Mouse (Mus musculus) megakaryocyte, embryonic 14.5 days (primary cell): ENCODE measurements around the gene Raet1e. TPM values are rescaled to one million over a fixed set of nuclear protein-coding genes. Genes with fewer than 3 reads are reported as not detected.
"Not testable (repeated sequence)": the region's sequence is repeated elsewhere in the genome, so short reads cannot be mapped to it uniquely, and the experiment has no call there.

ENCODE experiments used
- H3K27me3 ChIP-seq: replicated peaks from 2 replicates; pipeline ENCODE3; 2012; ENCODE audit warnings: inconsistent platforms
- H3K36me3 ChIP-seq: replicated peaks from 2 replicates; pipeline ENCODE3; 2012; ENCODE audit warnings: low read length, inconsistent platforms, mixed read lengths
- H3K4me1 ChIP-seq: 2 replicates; pipeline ENCODE4 v1.6.1; 2012; ENCODE audit warnings: inconsistent platforms
- H3K4me3 ChIP-seq: replicated peaks from 2 replicates; pipeline ENCODE3; 2012; ENCODE audit warnings: moderate library complexity, mild to moderate bottlenecking, inconsistent platforms
- H3K9me3 ChIP-seq: 2 replicates; pipeline ENCODE4 v1.6.1; 2012; ENCODE audit warnings: inconsistent platforms
- FLI1 ChIP-seq: IDR thresholded peaks from 2 replicates; pipeline ENCODE4 v1.6.1; 2012; ENCODE audit warnings: low read length, inconsistent platforms, mixed read lengths
- GATA1 ChIP-seq: IDR thresholded peaks from 3 replicates; pipeline ENCODE4 v1.6.1; 2012; ENCODE audit warnings: mixed read lengths, low read length, inconsistent platforms, borderline replicate concordance
- polyA plus RNA-seq: library from polyadenylated mRNA; stranded (reverse); fragments of >175 nt; gene quantifications from 2 replicates; pipeline ENCODE4 v1.2.3, GENCODE M21; 2012; ENCODE audit warnings: low replicate concordance; ENCODE audit not compliant: insufficient read depth

The Raet1e gene
- not detected in 2 replicates for polyA plus RNA-seq

DNA sequence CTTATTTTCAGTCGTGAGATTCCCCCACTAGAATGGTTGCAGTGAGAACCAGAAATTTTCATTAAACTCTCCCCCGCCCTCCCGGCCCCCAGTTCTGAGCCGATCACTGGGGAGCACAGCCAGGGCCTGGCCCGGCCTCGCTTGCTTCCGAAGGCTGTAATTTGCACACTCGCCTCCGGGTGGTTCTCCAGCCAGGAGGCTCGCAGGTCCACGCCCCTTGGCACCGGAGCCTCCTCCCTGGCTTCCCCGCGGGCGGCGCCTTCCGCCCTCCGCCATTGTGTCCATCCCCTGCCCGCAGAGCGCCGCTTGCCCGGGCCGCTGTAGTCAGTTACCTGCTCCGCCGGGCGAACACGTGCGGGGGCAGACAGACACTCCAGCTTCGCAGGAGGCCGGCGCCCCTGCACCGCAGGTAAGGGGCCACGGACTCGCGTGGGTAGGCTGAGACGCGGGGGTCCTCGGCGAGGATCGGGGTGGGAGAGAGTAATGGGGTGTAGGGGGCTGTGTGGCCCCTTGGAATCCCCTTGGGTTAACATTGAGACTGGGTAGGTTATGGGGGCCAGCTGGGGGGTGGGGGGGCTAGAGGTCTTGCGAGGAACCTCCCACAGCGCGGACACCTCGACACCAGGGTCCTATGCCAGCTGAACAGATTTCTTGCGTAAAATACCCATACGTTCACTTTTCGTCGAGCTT lies at the start of gene Raet1e, which contains the start of gene H60b:
Gene Raet1e, plus strand, starts transcription at position 260 of the 690 bp plus-strand sequence.
Gene H60b, plus strand, starts transcription at position 277 of the 690 bp plus-strand sequence.
- Histone ChIP-seq H3K27me3 (peaks cover 45% of the 10 kb centered on the region), H3K4me3 (peak within 1 kb of the TSS; percentile 74)
- not testable (repeated sequence) for H3K9me3 ChIP-seq, H3K36me3 ChIP-seq, H3K4me1 ChIP-seq

GRCm38 (mm10) chr10:22140665-22141280 lies 17.6 kb upstream of the Raet1e start:
- H3K9me3 ChIP-seq = no peaks in the 10 kb centered on the region
- no peaks in the 10 kb centered on the region for H3K4me1 ChIP-seq
- peak overlapping the region; percentile 54 for H3K4me3 ChIP-seq
- TF ChIP-seq GATA1 (no peak), FLI1 (no peak)
- no peaks in the 10 kb centered on the region for H3K36me3 ChIP-seq
- peaks cover 3% of the 10 kb centered on the region for H3K27me3 ChIP-seq

GRCm38 (mm10) chr10:22142194-22142593 lies 16.2 kb upstream of the Raet1e start:
- H3K36me3 ChIP-seq, H3K27me3 ChIP-seq, H3K4me3 ChIP-seq, H3K4me1 ChIP-seq, H3K9me3 ChIP-seq: not testable (repeated sequence)

DNA sequence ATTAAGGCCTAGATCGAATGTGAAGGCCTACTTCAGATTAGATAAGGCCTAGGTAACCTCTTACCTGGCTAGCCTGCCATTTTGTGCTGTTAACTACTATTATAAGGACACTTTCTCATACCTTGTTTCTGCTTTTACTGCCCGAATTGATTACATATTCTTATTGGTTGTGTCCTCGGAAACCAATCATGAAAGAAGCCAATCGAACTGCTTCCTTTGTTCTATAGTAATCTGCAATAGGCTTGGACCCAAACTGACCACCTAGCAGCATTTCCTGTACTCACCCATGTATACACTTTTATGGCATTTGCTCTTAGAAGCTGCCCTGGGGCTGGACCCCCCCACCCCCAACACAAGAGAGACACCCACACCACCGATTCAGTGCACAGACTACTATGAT lies 15.4 kb upstream of the Raet1e start:
- H3K27me3 ChIP-seq = peaks cover 3% of the 10 kb centered on the region
- H3K9me3 ChIP-seq = no peaks in the 10 kb centered on the region
- TF ChIP-seq FLI1 (no peak), GATA1 (no peak)
- no peaks in the 10 kb centered on the region for H3K36me3 ChIP-seq
- no peaks in the 10 kb centered on the region for H3K4me1 ChIP-seq
- H3K4me3 ChIP-seq = no peak overlapping the region

GRCm38 (mm10) chr10:22148441-22149072 lies 9.8 kb upstream of the Raet1e start:
- Histone ChIP-seq H3K4me1 (peaks cover 17% of the 10 kb centered on the region), H3K4me3 (peak overlapping the region; percentile 89), H3K36me3 (no peaks in the 10 kb centered on the region), H3K9me3 (no peaks in the 10 kb centered on the region), H3K27me3 (peaks cover 36% of the 10 kb centered on the region)
- no peak for TF ChIP-seq GATA1
- TF ChIP-seq FLI1 = no peak

DNA sequence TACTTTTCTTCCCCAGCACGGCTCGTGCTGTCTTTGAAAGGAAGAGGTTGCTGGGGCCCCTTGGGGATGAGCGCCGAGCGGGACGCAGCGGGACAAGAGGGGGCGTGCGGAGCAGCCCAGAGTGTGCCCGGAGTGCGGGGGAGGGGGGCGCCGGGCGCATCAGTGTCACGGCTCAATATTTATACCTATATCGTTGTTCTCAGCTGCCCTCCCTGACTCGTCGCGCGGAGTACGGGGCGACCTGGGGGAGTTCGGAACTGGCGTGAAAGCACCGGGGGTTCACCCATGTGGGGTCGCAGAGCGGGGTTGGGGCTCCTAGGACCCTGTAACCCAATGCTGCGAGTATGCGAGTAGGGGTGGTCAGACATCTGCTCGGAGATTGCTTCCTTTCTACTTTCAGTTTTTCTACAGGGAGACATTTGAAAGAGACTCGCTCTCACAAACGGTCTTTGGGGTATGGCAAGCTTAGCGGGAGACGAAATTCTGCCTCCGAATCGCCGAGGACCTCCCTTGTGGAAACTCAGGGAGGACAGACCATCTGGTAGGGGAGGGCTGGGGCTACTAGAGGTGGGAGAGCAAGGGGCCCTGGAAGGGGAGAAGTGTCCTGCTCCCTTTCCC lies 9.2 kb upstream of the Raet1e start, which contains the start of gene E030030I06Rik:
Gene E030030I06Rik, minus strand, starts transcription at position 198 of the 618 bp plus-strand sequence.
- peak within 1 kb of the TSS; percentile 89 for H3K4me3 ChIP-seq
- H3K36me3 ChIP-seq = no peaks in the 10 kb centered on the region
- no peaks in the 10 kb centered on the region for H3K9me3 ChIP-seq
- H3K4me1 ChIP-seq = peaks cover 17% of the 10 kb centered on the region
- TF ChIP-seq FLI1 (no peak), GATA1 (no peak)
- peaks cover 39% of the 10 kb centered on the region for H3K27me3 ChIP-seq

DNA sequence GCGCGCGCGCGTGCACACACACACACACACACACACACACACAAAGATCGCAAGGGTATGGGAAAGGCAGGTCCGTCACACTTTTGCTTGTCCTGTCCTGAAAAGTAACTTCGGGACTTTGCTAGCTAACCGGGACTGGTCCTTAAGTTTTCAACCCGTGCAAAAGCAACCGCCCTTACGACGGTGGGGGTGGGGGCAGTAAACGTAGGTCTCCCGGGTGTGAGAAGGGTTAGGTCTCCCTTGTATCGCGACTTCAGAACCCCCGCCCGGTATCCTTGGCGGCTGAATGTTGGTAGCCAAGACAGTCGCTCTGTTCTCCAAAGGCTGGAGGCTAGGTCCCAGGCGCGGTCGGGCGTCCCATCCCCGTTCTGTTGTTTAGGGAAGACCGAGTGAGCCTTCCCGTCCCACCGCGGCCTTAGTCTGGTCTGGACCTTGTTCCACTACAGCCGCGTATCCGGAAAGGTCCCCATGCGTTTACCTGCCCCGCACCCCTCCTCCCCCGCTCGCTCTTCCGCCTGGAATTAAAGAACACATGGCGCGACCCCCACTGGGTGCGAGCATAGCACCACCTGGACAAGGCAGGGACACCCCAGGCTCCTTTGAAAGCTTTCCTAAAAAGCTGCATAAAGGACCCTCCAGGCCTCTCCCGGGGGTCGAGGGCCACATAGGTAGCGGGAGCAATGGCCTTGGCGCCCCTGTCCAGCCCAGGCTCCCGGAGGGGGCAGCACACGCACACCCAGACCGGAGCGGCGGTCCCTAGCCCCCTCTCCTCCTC lies 8.5 kb upstream of the Raet1e start:
- Histone ChIP-seq H3K4me1 (peaks cover 17% of the 10 kb centered on the region), H3K36me3 (no peaks in the 10 kb centered on the region), H3K27me3 (peaks cover 39% of the 10 kb centered on the region), H3K9me3 (no peaks in the 10 kb centered on the region), H3K4me3 (peak overlapping the region; percentile 89)
- no peak for TF ChIP-seq GATA1
- TF ChIP-seq FLI1 = no peak

GRCm38 (mm10) chr10:22150593-22150992 lies 7.8 kb upstream of the Raet1e start:
- TF ChIP-seq FLI1 (no peak), GATA1 (no peak)
- Histone ChIP-seq H3K4me3 (peak overlapping the region; percentile 59), H3K36me3 (no peaks in the 10 kb centered on the region), H3K4me1 (peaks cover 17% of the 10 kb centered on the region), H3K9me3 (no peaks in the 10 kb centered on the region), H3K27me3 (peaks cover 45% of the 10 kb centered on the region)

DNA sequence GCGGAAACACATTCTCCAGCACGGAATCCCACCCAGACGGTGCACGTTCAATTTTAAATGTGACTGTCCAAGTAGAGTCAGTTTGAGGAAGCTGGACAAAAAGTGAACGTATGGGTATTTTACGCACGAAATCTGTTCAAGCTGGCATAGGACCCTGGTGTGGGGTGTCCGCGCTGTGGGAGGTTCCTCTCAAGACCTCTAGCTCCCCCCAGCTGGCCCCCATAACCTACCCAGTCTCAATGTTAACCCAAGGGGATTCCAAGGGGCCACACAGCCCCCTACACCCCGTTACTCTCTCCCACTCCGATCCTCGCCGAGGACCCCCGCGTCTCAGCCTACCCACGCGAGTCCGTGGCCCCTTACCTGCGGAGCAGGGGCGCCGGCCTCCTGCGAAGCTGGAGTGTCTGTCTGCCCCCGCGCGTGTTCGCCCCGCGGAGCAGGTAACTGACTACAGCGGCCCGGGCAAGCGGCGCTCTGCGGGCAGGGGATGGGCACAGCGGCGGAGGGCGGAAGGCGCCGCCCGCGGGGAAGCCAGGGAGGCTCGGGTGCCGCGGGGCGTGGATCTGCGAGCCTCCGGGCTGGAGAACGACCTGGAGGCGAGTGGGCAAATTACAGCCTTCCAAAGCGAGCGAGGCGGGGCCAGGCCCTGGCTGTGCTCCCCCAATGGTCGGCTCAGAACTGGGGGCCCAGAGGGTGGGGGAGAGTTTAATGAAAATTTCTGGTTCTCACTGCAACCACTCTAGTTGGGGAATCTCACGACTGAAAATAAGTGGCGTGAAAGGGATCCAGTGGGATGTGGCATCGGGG lies 7.1 kb upstream of the Raet1e start:
- not testable (repeated sequence) for H3K4me3 ChIP-seq, H3K9me3 ChIP-seq, H3K36me3 ChIP-seq
- peaks cover 48% of the 10 kb centered on the region for H3K27me3 ChIP-seq
- peaks cover 17% of the 10 kb centered on the region for H3K4me1 ChIP-seq

GRCm38 (mm10) chr10:22151863-22152640 lies 6.3 kb upstream of the Raet1e start:
- Histone ChIP-seq H3K27me3 (peaks cover 54% of the 10 kb centered on the region), H3K4me1 (peaks cover 17% of the 10 kb centered on the region)
- not testable (repeated sequence) for H3K9me3 ChIP-seq, H3K4me3 ChIP-seq, H3K36me3 ChIP-seq

DNA sequence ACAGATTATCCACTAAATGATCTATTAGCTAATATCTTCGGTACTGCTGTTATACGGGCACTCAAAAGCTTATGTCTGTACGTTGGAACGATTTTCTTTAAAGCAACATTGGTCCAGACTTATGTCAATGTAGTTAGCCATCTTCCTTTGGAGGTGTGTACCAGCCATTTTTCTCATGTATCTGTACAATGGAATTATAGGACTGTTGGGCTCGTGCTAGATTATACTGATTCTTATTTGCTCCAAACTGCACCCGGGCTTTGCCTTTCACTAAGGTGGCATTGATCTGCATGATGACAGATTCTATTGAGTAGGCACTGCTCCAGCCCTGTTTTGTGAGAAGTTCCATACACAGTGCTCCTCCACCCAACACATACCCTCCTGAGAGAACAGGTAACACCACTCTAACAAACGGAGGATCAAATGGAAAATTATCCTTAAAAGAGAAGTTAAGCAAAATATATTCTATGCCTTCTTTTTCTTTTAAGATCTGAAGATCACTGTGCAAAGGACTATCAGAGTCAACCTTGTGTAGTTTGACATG lies 5.2 kb upstream of the Raet1e start:
- not testable (repeated sequence) for H3K36me3 ChIP-seq, H3K4me3 ChIP-seq, H3K9me3 ChIP-seq
- Histone ChIP-seq H3K4me1 (peaks cover 18% of the 10 kb centered on the region), H3K27me3 (peaks cover 62% of the 10 kb centered on the region)

DNA sequence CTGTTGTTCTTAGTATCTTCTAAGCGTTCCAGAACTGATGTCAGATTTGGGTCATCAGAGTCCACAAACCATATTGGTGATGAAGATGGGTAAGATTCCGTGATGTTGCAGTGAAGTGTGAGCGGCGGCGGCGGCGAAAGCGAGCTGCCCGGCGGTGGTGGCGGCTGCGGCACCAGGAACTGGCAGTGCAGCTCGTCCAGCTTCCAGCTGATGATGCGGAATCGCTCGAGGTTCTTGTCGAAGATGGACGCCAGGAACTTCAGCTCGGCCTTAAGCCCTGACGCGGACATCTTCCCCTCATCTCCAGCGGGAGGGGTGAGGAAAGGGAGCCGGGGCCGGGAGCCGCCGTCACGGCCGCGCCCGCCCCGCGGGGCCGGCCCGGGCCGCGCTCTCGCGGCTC lies 4.2 kb upstream of the Raet1e start:
- H3K9me3 ChIP-seq, H3K4me3 ChIP-seq, H3K36me3 ChIP-seq: not testable (repeated sequence)
- peaks cover 60% of the 10 kb centered on the region for H3K27me3 ChIP-seq
- H3K4me1 ChIP-seq = peaks cover 20% of the 10 kb centered on the region
